Mouse (Mus musculus) T-helper 1 cell (primary cell): ENCODE data around the gene Lpin2.

Experiments used
- in situ Hi-C: fragments of 300-600 bp; cut with MboI, MseI; formaldehyde crosslinking; loops from one replicate; pipeline ENCODE4 v1.15.1; 2025; ENCODE audit warnings: high pct_unique_total_duplicates

The Lpin2 gene

DNA sequence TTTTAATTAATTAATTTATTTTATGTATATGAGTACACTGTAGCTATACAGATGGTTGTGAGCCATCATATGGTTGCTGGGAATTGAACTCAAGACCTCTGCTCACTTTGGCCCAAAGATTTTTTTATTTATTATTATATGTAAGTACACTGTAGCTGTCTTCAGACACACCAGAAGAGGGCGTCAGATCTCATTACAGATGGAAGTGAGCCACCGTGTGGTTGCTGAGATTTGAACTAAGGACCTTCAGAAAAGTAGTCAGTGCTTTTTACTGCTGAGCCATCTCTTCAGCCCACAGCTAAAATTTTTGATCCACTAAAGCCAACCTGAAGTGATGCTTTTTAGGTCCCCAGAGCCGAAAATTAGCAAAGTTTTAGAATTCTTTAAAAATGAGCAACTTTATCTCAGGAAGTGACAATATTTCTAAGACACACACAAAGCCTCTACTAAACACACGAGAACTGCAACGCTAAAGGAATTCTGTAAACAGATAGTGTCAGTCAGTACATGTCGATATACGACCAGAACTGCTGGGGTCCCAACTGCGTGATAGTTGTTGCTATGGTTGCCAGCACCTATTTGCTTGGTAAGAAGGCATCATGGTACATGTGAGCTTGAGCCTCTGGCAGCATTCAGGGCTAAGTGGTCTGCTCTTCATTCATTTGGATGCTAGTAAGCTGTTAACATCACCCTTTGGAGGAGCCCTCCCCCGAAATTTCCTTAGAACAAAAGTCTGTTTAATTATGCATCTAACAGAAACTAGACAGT, 45.0 kb downstream of the Lpin2 start:
- in situ Hi-C loops, result no loop called here

DNA sequence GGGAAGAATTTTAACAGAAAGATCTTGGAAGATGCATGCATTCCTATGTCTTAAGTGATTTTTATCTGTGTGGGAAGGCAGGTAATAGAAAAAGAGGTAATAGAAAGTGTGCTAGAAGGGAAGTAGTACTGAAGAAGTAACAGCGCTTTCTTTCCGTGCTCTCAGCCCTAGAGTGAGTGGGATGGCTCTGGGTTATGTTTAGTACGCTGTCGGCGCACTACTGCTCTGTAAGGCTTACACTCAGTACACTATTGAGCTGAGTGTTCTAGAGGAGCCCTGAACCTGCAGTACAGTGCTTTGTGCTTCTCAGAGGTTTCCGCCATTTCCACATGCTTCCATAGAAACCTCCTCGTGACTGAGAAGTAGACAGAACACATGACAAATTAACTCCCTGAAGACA, 46.3 kb downstream of the Lpin2 start:
- in situ Hi-C loops, result no loop called here

DNA sequence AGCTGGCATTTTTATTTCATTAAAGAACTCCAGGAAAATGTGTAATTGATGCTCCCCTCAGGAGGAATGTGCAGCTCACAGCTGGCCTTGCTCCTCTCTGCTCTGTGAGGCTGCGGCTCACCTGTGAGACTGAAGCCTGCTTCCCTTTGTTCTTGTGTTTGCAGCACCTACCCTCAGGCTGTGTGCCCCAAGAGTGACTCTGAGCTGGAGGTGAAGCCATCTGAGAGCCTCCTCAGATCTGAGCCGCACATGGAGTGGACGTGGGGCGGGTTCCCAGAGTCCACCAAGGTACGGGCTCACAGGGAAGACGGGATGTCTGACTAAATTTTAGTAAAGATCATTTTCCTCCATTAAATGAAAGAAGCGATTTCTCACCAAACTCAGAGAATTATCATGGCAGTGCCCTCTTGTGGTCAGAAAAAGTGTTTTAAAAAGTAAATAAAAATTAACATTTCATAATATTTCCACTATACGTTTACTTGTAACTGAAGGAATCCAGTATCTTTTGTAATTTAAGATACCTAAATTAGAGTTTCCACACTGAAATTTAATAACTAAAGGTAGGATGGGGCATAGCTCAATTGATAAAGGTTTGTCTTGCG, 47.8 kb downstream of the Lpin2 start:
- in situ Hi-C loops, result no loop called here

DNA sequence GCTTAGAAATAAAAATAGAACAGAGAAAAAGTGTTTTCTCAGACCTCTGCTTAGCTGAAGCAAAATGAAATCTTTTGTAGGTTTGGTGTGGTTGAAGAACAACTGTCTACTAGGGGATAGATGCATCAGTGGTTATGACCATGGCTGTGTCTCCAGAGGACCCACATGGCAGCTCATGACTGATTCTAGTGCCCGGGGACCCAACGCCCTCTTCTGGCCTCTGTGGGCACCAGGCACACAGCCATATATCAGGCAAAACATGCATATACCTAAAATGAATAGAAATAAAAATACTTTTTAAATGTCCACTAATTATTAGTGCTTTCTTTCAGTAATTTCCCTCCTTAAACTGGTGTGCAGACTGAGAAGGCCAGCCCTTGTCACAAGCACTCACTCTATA, 49.6 kb downstream of the Lpin2 start:
- in situ Hi-C loops, result no loop called here

DNA sequence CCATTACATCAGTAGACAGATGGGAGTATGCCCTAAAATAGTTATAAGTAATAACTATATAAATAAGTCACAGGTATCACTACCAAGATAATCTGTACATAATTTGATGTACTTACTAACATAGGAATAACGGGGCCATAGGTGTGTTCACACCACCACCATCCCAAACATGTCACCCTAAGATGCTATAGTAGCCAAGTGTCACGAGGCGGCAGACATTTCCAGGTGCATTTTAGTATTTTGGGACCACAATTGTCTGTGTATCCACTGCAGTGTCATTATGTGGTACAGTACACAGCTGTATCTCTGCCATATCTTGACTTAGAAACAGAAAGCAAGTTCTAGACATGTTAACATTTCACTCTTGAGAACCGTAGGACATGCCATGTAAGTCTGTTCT, 50.9 kb downstream of the Lpin2 start:
- in situ Hi-C loops, result no loop called here

DNA sequence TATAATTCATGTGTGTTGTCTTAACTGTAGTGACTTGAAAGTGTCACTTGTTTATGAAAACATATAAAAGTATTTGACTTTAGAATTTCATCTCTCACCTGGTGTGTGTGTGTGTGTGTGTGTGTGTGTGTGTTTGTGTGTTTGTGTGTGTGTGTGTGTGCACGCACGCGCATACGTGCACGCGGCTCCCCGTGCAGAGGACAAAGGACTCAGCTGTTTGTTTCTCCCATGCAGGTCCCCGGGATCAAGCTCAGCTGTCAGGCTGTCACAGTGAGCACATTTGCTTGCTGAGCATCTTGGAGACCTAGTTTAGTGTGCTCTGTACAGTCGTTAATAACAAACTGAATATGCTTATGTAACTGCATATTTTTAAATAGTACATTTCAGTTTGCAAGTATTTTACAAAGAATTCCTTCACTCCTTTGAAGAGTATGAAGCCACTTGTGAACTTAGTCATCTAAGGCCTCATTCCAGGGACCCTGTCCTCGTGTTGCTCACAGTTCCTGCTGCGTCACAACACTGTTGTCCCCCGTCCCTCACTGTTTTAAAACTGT, 51.8 kb downstream of the Lpin2 start:
- in situ Hi-C loops, result no loop called here

DNA sequence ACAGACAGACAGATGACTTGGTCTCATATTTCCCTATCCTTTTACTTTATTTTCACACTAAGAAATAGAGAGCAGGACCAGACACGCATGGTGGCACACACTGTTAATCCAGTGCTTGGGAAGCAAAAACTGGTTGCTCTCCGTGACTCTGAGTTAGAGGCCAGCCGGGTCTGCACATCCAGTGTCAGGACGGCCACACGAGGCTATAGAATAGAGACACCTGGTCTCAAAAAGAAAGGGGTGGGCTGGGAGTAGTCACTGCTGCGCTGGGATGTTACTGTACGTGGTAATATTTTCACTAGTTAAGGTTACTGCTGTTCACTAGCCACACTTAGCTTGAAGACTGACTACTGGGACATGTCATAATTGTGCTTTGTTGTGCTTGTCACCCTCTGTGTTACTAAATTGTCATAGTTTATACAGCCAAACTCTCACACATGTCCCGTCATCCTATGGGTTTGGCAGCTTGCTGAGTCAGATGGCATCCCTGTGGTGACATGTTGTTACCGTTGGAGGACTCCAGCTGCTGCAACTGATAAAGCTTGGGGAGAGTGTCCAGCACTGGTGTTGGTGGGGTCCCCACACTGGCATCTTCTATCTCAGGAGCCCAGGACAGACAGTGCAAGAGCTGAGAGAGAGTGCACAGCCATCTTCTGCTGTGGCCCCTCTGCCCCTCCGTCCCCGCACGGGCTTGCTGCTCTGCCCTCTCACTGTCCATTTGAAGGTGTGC, 53.0 kb downstream of the Lpin2 start:
- in situ Hi-C loops, result no loop called here

DNA sequence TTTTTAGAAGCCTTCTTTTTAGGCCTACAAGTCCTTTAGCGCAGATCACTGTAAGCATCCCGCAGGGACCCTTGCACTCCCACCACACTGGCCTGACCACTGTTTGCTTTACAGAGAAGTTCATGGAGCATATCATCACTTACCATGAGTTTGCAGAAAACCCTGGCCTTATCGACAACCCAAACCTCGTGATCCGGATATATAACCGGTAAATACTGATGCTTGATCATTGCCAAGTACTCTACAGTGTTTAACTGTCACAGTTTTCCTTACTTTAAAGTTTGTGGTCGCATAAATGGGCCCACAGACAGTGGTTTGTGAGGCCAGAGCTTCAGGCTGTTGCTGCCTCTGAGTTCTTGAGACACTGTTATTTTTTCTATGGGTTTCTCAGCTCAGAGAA, 56.1 kb downstream of the Lpin2 start:
- in situ Hi-C loops, result no loop called here

DNA sequence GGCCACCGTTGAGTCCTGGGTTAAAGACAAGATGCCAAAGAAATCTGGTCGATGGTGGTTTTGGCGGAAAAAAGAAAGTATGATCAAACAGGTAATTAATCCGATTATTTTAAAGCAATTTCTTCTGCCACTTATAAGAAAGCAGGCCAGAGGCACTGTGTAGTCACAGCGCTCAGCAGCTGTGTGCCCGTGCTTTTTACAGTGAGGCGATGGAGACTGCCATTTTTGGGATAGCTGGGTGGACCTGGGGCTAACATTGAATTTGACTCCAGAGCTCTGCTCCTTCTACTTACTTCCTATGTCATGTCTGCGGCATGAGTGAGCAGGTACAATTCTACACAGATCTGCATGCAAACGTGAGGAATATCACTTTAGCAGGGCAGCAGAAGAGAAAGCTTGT, 58.5 kb downstream of the Lpin2 start:
- in situ Hi-C loops, result no loop called here

DNA sequence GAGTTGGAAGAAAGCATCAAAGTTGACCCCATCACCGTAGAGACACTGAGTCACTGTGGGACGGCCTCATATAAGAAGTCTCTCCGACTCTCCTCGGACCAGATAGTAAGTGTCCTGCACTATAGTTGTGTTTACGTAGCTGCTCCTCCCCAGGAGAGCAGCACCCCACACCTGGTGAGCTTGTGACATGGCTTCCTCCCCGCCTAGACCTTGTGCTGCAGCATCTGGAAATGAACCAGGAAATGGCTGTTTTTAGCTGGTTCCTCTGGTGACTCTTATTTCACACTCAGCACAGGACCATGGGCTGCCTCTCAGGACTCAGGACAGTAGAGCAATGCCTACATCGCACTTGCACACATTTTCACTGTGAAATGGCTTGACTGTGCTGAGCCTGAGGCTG, 60.3 kb downstream of the Lpin2 start:
- in situ Hi-C loops, result no loop called here

DNA sequence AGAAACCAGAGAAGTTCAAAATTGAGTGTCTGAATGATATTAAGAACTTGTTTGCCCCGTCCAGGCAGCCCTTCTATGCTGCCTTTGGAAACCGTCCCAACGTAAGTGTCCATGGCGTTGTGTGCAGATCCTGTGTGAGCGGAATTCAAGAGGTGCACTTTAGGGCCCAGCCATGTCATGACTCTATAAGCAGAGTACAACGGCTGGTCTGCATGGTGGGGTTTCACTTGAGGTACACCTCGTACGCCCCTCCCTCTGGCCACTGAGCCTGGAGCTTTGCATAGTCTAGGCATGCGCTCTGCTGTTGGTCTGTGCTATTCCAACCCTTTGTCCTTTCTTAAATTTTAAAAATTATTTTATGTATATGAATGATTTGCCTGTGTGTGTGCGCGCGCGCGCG, 62.8 kb downstream of the Lpin2 start:
- in situ Hi-C loops, result no loop called here

DNA sequence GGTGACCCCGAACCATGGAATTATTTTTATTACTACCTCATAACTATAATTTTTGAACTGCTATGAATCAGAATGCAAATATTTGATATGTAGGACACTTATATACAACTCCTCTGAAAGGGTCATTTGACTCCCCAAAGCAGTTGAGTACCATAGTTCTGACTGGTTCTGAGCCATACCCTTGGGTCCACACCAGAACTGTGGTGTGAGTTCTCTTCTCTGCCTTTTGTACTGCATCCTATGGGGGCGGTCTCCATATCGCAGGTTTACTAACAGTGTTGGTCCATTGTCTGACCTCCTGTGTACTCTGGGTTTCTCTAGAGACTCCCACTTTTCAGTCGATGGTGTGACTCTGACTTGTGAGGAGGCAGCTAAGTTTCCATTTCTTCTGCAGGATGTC, 63.7 kb downstream of the Lpin2 start:
- in situ Hi-C loops, result no loop called here

DNA sequence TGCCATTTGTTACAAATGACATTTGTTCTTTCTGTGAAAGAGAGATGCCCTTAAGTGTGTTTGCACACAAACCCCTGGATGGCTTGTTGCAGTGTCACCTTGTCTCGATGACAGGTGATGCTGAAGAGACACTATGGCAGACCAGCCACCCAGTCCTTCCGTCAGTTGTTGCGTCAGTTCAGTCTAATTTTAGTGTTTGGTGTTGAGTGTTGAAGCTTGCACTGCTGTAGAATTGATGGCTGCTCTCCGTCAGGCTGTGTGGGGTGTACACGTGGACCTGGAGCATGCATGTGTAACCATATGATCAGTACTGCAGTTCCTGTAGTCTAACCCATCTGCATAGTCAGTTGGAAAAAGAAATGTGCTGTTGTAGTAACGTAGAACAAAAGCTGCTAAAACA, 66.6 kb downstream of the Lpin2 start:
- in situ Hi-C loops, result no loop called here

DNA sequence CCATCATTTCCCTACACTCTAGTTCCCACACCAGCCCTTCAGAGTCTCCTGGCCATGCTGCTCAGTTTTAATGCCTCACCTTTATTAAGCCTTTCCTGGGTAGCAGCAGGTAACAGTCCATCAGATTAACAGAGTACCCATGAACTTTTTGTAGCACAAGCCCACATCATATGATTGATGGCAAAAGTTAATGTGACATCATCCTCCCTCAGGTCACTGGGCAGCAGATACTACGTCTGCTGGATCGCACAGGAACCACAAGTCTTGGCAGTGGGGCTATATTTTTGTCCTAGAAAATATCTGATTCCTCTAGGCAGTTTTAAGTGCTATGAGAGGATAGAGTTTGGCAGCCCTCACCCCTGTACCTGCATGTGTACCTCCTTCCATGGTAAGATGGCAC, 67.7 kb downstream of the Lpin2 start:
- in situ Hi-C loops, result no loop called here

DNA sequence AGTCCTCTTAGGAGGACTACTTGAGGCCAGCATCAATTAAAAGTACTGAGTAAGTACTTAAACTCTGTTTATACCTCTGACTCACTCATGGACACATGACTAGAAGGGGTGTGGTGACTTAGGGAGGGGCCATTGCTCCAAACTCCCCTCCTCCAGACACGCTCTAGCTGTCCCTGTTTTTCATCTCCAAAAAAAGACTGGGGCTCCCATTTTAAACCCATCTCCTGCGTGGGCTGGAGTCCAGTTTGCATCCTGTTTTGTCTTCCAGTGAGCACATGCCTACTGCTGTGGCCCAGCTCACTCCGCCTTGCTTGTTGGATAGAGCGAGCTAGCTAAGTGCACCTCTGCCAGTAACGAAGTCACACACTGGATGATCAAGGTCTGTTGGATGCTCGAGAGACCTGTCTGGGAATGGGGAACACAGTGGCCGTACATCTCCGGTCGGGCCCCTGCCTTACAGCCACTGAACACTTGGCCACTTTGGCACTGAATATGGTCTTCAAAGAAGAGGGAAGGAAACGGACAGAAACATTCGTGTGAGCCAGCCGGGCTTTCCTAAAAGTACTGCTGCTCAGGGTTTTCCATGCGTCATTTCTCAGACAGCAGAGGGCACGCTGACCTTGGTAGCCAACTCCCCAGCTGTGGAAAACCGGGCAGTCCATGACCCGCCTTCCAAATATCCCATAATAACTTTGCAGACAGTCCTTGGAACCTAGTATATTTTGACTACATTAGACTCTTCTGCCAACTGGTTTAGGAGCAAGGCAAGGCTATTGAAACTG, 68.7 kb downstream of the Lpin2 start:
- in situ Hi-C loops, result no loop called here

DNA sequence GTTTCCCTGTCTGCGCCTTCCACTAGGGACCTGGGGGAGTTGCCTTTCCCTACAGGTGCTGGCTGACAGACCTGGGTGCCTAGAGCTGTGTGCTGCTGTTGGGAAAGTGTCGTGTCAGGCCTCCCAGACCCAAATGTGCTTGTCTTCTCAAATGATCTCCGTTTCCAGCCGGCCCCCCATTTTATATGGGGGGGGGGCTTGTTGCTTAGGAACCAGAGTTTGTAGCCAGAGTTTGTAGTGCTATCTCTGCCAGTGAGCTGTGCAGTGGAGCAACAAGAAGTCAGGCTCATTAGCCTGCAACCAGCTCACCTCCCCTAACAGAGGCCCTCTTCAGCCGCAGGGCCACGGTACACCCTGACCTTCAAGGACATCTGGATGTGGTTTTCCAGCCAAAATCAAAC, 69.2 kb downstream of the Lpin2 start:
- in situ Hi-C loops, result no loop called here

DNA sequence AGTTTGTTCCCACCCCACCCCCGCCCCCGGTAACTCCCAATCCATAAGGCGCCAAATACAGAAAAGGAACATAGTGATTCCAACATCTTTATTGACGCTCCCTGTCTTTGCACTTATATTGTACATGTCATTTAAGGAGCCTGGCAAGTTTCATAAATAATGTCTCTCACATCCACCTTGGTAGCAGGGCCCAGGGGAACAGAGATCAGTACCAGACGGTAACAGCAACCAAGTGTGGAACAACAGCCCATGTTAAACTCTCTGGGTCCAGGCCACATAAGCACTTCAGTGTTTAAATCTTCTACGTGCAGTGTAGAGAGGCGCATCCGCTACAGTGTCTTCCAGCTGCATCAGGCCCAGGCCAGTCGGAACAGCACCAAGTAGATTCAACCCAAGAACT, 69.7 kb downstream of the Lpin2 start:
- in situ Hi-C loops, result no loop called here

DNA sequence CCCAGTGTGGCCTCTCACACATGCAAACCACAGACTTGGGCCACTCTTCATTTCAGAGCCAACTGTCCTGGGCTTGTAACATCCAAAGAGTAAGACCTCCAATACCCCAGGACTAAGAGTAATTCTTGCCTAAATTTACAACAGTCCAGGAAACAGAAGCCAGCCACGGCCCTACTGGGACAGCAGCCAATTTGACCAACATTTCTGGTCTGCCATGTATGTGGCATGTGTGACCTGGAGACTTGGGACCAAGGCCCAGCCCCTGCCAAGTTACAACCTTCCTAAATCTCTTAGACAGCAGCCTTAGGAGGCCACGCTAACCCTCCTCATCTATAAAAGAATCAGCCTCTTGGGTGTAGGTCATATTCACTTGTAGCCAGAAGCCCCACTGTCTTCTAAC, 71.0 kb downstream of the Lpin2 start:
- in situ Hi-C loops, result no loop called here

DNA sequence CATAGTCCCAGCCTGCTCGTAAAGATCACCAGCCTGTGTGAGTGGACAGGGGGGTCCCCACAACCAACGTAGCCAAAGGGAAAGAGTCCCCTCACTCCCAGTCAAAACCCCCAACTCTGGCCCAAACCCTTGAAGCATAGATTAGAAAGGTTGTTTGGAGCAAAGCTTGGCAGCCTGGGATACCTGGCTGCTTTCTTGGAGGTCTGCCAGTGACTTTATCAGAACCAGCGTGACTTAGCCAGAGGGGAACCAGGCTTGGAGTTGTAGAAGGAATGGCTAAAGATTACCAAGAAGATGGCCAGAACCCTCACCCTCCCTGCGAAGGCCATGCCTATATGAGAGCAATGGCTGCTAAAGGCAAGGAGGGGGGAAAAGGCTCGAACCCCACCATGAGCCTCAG, 71.7 kb downstream of the Lpin2 start:
- in situ Hi-C loops, result no loop called here

DNA sequence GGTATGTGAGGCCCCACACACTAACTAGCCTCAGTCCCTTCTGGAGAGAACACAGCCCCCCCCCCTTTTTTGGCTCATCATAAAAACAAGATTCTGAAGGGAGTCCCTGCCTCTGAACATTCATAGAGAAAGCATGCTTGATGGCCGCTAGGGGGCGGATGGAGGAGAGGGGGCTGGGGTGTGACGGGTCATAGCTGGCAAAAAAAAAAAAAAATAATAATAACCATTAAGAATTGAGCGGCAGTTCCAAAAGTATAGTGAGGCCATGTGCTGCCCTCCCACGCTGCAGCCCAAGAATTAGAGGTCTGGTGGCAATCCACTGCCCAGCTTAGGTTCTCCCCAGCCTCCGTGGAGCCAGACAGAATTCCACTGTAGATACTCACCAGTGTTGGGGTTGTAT, 72.4 kb downstream of the Lpin2 start:
- in situ Hi-C loops, result no loop called here

DNA sequence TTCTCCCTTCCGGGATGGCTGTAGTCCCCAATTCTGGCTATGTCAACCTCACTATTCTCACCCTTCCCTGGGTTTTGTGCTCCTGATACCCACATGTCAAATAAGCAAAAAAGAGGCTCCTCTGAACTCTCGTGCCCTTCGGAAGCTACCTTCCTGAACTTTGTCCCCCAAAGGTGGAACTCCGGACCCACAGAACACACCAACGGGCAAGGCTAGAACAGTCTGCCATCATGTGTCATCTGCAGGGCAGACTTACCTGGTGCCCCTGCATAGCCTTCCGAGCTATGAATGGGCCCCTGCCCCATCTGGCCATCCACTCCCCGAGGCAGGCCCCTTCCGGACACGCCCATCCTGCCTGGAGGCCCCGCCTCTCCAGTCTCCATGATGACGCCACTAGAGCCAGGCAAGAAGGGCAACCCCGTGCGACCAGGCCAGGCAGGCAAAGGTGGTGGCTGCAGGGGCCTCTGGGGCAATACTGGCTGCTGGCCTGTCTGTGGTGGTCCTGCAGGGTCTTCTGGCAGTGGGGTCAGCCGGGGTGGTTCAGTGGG, 73.8 kb downstream of the Lpin2 start:
- in situ Hi-C loops, result no loop called here
